Mouse (Mus musculus) heart, adult 2 months (tissue): ENCODE measurements around the gene Gm29427. TPM values are rescaled to one million over a fixed set of nuclear protein-coding genes. Genes with fewer than 3 reads are reported as not detected.

Source experiments
- DNase-seq, 2 experiments: peaks; one replicate each; pipeline ENCODE4 v3.0.0; 2021
- H3K27ac ChIP-seq: fragments of 200-600 bp; 2 replicates; pipeline ENCODE4 v1.8.1; 2022
- H3K27me3 ChIP-seq: fragments of 200-500 bp; 2 replicates; pipeline ENCODE4 v1.6.1; 2012; ENCODE audit warnings: mild to moderate bottlenecking, low read length, inconsistent platforms, mixed read lengths; ENCODE audit not compliant: control insufficient read depth, insufficient read depth
- H3K36me3 ChIP-seq: fragments of 200-500 bp; 2 replicates; pipeline ENCODE4 v1.6.1; 2012; ENCODE audit warnings: low read length, inconsistent platforms; ENCODE audit not compliant: control insufficient read depth, insufficient read depth
- H3K4me1 ChIP-seq: fragments of 200-500 bp; 2 replicates; pipeline ENCODE4 v1.6.1; 2011; ENCODE audit warnings: low read length; ENCODE audit not compliant: control insufficient read depth, insufficient read depth
- H3K4me3 ChIP-seq: fragments of 200-600 bp; 2 replicates; pipeline ENCODE4 v1.8.1; 2022
- H3K79me2 ChIP-seq: fragments of 200-500 bp; replicated peaks from 2 replicates; pipeline ENCODE4 v1.6.1; 2012; ENCODE audit warnings: mild to moderate bottlenecking, inconsistent platforms, low read length, moderate library complexity, mixed read lengths; ENCODE audit not compliant: control insufficient read depth, insufficient read depth
- H3K9ac ChIP-seq: fragments of 200-500 bp; 2 replicates; pipeline ENCODE4 v1.6.1; 2012; ENCODE audit warnings: low read depth, mild to moderate bottlenecking, control low read depth, inconsistent platforms, low read length, mixed read lengths
- CTCF ChIP-seq: fragments of 200-600 bp; IDR thresholded peaks from 2 replicates; pipeline ENCODE4 v1.8.1; 2022; ENCODE audit warnings: antibody characterized with exemption, mild to moderate bottlenecking, moderate library complexity
- EP300 ChIP-seq: fragments of 200-500 bp; IDR thresholded peaks from 2 replicates; pipeline ENCODE4 v1.6.1; 2011; ENCODE audit warnings: low read depth, low read length, control low read depth; ENCODE audit not compliant: insufficient read depth
- POLR2A ChIP-seq: fragments of 200-500 bp; IDR thresholded peaks from 2 replicates; pipeline ENCODE4 v1.6.1; 2011; ENCODE audit warnings: mild to moderate bottlenecking, low read depth, low read length, control low read depth; ENCODE audit not compliant: insufficient read depth
- WGBS: fragments of 180-500 bp; shearing (Covaris S2); methylation state at CpG from one replicate; pipeline ENCODE4 v1.1.7; 2018; 5-methylcytosine and 5-hydroxymethylcytosine counted together
- intact Hi-C: fragments of 180-260 bp; cut with DNase I; formaldehyde crosslinking; loops from one replicate; pipeline ENCODE4 v1.15.1; 2025
- polyA plus RNA-seq: library from polyadenylated mRNA; depleted of rRNA; stranded (reverse); fragments of >200 nt; gene quantifications from 2 replicates; pipeline ENCODE4 v1.2.3, GENCODE M21; 2012
- total RNA-seq, 2 experiments: library from RNA; stranded (reverse); gene quantifications; 2 replicates each; pipeline ENCODE4 v1.2.3; 2021

Gm29427 gene
- total and polyA plus RNA-seq, 3 experiments = 0.14 to 0.16 (median 0.14) TPM

DNA sequence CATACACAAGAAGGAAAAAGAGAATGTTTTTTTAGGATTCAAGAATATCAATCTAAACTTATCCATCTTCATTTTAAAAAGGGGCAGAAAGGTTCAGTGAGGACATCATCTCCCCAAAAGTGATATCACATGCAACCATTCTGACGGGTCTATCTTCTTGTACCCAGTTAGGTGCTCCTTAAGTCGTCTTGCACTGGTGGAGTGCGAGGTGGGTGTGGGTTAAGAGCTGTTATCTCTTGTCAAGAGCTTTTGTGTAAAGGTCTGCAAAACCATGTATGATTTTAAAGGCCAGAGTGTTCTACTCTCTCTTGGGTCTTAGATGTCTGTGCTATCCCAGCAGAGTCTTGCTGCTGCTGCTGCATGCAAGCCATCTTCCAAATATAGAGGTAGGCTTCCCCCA, 31.2 kb upstream of the Gm29427 start:
- no peak for TF ChIP-seq EP300
- TF ChIP-seq POLR2A = no peak
- TF ChIP-seq CTCF = no peak
- intact Hi-C loops = no loop called here
- Histone ChIP-seq H3K9ac (no peak overlapping the region), H3K27me3 (no peaks in the 10 kb centered on the region), H3K36me3 (no peaks in the 10 kb centered on the region), H3K4me1 (no peaks in the 10 kb centered on the region), H3K4me3 (no peak overlapping the region), H3K27ac (no peak overlapping the region), H3K79me2 (no peaks in the 10 kb centered on the region)
- 65% methylated on average over 3 of the region's 3 CpGs for WGBS
- no peak for DNase-seq

GRCm38 (mm10) chr1:130745591-130745990, 30.0 kb upstream of the Gm29427 start:
- Histone ChIP-seq H3K36me3 (no peaks in the 10 kb centered on the region), H3K4me3 (no peak overlapping the region), H3K4me1 (peaks cover 3% of the 10 kb centered on the region; the same call in 1 of the 2 replicates), H3K27me3 (no peaks in the 10 kb centered on the region), H3K79me2 (no peaks in the 10 kb centered on the region), H3K9ac (no peak overlapping the region), H3K27ac (no peak overlapping the region)
- intact Hi-C loops = no loop called here
- WGBS = 95% methylated on average over 3 of the region's 3 CpGs
- TF ChIP-seq POLR2A (no peak), CTCF (no peak), EP300 (no peak)
- DNase-seq = no peak

- 85% methylated on average over 5 of the region's 5 CpGs for WGBS
- Histone ChIP-seq H3K27me3 (no peaks in the 10 kb centered on the region), H3K79me2 (no peaks in the 10 kb centered on the region), H3K4me3 (no peak overlapping the region), H3K36me3 (no peaks in the 10 kb centered on the region), H3K27ac (no peak overlapping the region), H3K9ac (no peak overlapping the region), H3K4me1 (peaks cover 3% of the 10 kb centered on the region; the same call in 1 of the 2 replicates)
- TF ChIP-seq POLR2A = no peak
- TF ChIP-seq EP300 = no peak
- no peak for TF ChIP-seq CTCF
- DNase-seq = no peak
- intact Hi-C loops = no loop called here
Measured at GRCm38 (mm10) chr1:130744961-130745360, 29.4 kb upstream of the Gm29427 start.

DNA sequence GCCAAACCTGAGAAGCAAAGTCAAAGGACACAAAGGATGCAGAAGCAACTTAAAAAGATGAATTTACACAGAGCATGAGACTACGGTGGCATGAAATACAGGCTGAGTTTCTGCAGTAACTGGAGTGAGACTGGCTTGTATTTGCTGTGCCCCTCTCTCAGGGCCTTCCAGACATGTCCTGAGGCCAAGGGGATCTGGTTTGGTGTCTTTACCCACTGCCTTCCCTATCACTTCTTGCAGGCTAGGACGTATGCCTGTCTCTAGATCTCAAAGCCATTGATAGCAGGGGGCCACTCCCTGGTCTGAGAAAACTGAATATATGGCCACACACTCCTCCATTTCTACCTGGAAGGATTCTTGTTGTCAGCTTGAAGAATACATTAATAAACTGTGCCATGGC, 28.6 kb upstream of the Gm29427 start:
- 80% methylated on average over 2 of the region's 2 CpGs for whole genome bisulfite sequencing
- no peaks in the 10 kb centered on the region for H3K36me3 ChIP-seq
- no peak overlapping the region for H3K9ac ChIP-seq
- H3K27ac ChIP-seq = no peak overlapping the region
- intact Hi-C loops = no loop called here
- no peak for TF ChIP-seq POLR2A
- TF ChIP-seq EP300 = no peak
- no peak for TF ChIP-seq CTCF
- H3K4me3 ChIP-seq = no peak overlapping the region
- no peaks in the 10 kb centered on the region for H3K79me2 ChIP-seq
- H3K27me3 ChIP-seq = no peaks in the 10 kb centered on the region
- H3K4me1 ChIP-seq = peaks cover 3% of the 10 kb centered on the region; the same call in 1 of the 2 replicates
- DNase-seq = no peak

DNA sequence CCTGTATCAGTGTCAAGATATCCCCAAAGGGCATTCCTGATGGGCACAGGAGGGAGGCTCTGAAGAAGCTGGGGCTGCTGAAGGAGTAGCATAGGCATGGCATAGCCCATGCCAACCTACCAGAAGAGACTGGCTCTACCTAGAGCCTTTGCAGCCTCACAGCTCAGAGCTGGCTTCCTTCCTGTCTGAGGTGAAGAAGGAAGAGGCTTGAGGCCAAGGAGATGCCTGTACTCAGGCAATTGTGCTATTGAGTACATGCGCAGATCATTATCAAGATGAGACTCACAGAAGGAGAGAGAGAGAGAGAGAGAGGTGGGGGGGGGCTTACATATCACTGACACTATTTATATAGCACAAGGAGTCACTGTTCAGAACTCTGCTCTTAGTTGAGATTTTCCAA, 28.2 kb upstream of the Gm29427 start:
- no peaks in the 10 kb centered on the region for H3K36me3 ChIP-seq
- H3K27ac ChIP-seq = no peak overlapping the region
- peaks cover 3% of the 10 kb centered on the region; the same call in 1 of the 2 replicates for H3K4me1 ChIP-seq
- no peaks in the 10 kb centered on the region for H3K27me3 ChIP-seq
- no peak for DNase-seq
- no peak overlapping the region for H3K4me3 ChIP-seq
- 52% methylated on average over 1 of the region's 1 CpGs for WGBS
- no peak for TF ChIP-seq POLR2A
- H3K9ac ChIP-seq = no peak overlapping the region
- intact Hi-C loops = no loop called here
- H3K79me2 ChIP-seq = no peaks in the 10 kb centered on the region

GRCm38 (mm10) chr1:130742201-130742600, 26.6 kb upstream of the Gm29427 start:
- WGBS = 94% methylated on average over 7 of the region's 7 CpGs
- Histone ChIP-seq H3K4me3 (no peak overlapping the region), H3K79me2 (no peaks in the 10 kb centered on the region), H3K36me3 (no peaks in the 10 kb centered on the region), H3K27ac (no peak overlapping the region), H3K4me1 (peaks cover 3% of the 10 kb centered on the region; the same call in 1 of the 2 replicates), H3K9ac (no peak overlapping the region), H3K27me3 (no peaks in the 10 kb centered on the region)
- no peak for TF ChIP-seq EP300
- no peak for TF ChIP-seq POLR2A
- no peak for TF ChIP-seq CTCF
- DNase-seq = no peak
- intact Hi-C loops = no loop called here
